Mouse (Mus musculus): Measurements from ENCODE around the gene Sclt1.

The Sclt1 gene

GRCm38 (mm10) chr3:41605601-41606329, 136.5 kb downstream of the Sclt1 start:
- peak; percentile 79 for DNase-seq (ENCODE audit: low spot score)

- no peak for DNase-seq (ENCODE audit: low spot score)
These were observed 137.5 kb downstream of the Sclt1 start for GRCm38 (mm10) chr3:41604629-41605321.

- no peak for DNase-seq (ENCODE audit: low spot score)
These were observed 138.8 kb downstream of the Sclt1 start for GRCm38 (mm10) chr3:41603470-41604019.

- peak; percentile 50 for DNase-seq (ENCODE audit: low spot score)
These were observed 139.4 kb downstream of the Sclt1 start for GRCm38 (mm10) chr3:41602933-41603332.

- DNase-seq (ENCODE audit: low spot score) = no peak
These were observed 140.9 kb downstream of the Sclt1 start for GRCm38 (mm10) chr3:41601226-41602020.

GRCm38 (mm10) chr3:41599806-41600589, 142.3 kb downstream of the Sclt1 start:
- peak; percentile 93 for DNase-seq (ENCODE audit: low spot score)

- DNase-seq (ENCODE audit: low spot score) = no peak
These were observed 143.1 kb downstream of the Sclt1 start for GRCm38 (mm10) chr3:41599226-41599625.

- DNase-seq (ENCODE audit: low spot score) = no peak
These were observed 143.9 kb downstream of the Sclt1 start for GRCm38 (mm10) chr3:41598412-41598811.

- DNase-seq (ENCODE audit: low spot score) = no peak
These were observed 145.3 kb downstream of the Sclt1 start for GRCm38 (mm10) chr3:41597036-41597435.

- no peak for DNase-seq (ENCODE audit: low spot score)
These were observed 147.3 kb downstream of the Sclt1 start for GRCm38 (mm10) chr3:41595010-41595409.

- no peak for DNase-seq (ENCODE audit: low spot score)
These were observed 148.0 kb downstream of the Sclt1 start for GRCm38 (mm10) chr3:41594097-41594879.

- no peak for DNase-seq (ENCODE audit: low spot score)
These were observed 149.5 kb downstream of the Sclt1 start for GRCm38 (mm10) chr3:41592805-41593204.

- DNase-seq (ENCODE audit: low spot score) = no peak
These were observed 150.6 kb downstream of the Sclt1 start for GRCm38 (mm10) chr3:41591651-41592170.

- peak; percentile 60 for DNase-seq (ENCODE audit: low spot score)
These were observed 151.4 kb downstream of the Sclt1 start for GRCm38 (mm10) chr3:41590695-41591559.

GRCm38 (mm10) chr3:41589988-41590387, 152.3 kb downstream of the Sclt1 start:
- no peak for DNase-seq (ENCODE audit: low spot score)

- peak; percentile 50 for DNase-seq (ENCODE audit: low spot score)
These were observed 152.9 kb downstream of the Sclt1 start for GRCm38 (mm10) chr3:41589246-41589914.

- no peak for DNase-seq (ENCODE audit: low spot score)
These were observed 153.8 kb downstream of the Sclt1 start for GRCm38 (mm10) chr3:41588495-41588894.

GRCm38 (mm10) chr3:41587588-41587987, 154.7 kb downstream of the Sclt1 start:
- no peak for DNase-seq (ENCODE audit: low spot score)

GRCm38 (mm10) chr3:41586917-41587316, 155.4 kb downstream of the Sclt1 start:
- DNase-seq (ENCODE audit: low spot score) = no peak

Measured in MN1 (cell line).